Mouse (Mus musculus): ENCODE results near the gene Rnf144a. TPM values are rescaled to one million over a fixed set of nuclear protein-coding genes. Genes with fewer than 3 reads are reported as not detected.

The Rnf144a gene
- total RNA-seq, 2 experiments from 2014 or later, result 20.9 to 23.6 TPM

DNA sequence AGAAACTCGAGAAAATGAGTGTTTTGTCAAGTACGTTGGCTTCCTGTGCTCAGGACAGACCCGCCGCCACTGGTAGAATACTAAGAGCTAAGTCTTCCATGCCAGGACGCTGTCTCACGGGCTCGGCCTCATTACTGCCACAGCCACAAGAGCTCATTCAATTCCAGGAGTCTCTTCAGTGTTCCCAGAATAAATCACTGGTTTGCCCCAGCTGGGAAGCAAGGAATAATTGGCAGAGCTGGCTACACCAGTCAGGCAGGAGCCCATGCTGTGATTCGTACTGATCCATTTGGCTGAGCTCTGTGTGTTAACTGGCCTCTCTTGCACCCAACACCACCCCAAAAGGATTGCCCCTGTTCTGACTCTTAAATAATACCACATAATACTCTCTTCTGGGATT lies 45.0 kb downstream of the Rnf144a start:
- no peak for DNase-seq

DNA sequence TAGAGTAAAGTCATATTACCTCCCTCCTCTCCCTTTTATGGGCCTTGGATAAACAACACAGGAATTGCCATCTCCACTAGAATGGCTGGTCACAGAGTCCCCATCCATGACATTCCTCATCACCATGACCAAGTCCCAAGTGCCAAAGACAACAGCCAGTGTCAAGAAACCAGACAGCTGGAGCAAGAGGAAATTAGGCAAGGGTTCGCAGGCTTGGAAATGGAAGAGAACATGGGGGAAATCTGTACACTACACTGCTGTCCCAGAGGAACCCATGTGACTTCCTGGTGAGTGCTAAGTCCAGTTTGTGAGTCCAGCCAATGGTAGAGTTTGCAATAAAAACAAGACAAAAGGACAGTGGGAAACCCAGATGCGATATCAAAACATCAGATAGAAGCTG lies 47.7 kb downstream of the Rnf144a start:
- peak in 1 of 2 experiments; percentile 21 for DNase-seq

DNA sequence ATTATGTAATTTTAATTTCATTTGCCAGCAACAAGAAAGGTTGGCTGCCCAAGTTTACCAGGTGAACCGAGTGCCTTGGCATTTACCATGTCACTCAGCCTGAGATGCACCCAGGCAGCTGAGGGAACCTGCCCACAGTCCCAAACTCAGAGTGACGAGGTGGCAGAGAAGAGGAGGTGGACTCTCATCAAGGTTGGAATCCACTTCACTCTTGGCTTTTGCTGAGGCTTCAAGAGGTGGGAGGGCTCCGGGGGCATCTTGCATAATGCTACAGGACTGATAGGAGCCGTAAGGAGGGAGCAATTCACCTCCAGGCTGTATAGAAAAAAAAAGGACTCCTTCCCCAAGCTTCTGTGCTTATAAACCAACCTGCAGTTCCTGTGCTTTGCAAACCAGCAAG lies 48.7 kb downstream of the Rnf144a start:
- DNase-seq, result no peak

GRCm38 (mm10) chr12:26365531-26366315 lies 49.3 kb downstream of the Rnf144a start:
- no peak for DNase-seq

DNA sequence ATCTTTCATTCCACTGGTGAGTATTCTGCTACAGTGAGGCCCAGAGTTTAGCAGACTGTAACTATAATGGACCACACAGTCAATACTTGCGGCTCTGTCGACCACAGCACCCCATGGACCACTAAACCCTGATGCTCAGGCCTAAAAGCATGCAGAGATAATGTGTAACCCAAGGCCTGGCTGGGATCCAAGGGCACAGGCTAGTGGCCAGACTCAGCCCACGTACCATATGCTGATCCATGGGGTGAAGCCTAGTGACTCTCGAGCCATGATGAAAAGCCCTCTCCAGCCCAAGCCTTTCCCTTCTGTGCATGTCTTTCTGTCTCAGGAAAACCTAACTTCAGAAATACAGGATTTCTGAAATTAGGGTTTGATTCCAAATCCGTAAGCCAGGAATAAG lies 50.2 kb downstream of the Rnf144a start:
- DNase-seq, result no peak

DNA sequence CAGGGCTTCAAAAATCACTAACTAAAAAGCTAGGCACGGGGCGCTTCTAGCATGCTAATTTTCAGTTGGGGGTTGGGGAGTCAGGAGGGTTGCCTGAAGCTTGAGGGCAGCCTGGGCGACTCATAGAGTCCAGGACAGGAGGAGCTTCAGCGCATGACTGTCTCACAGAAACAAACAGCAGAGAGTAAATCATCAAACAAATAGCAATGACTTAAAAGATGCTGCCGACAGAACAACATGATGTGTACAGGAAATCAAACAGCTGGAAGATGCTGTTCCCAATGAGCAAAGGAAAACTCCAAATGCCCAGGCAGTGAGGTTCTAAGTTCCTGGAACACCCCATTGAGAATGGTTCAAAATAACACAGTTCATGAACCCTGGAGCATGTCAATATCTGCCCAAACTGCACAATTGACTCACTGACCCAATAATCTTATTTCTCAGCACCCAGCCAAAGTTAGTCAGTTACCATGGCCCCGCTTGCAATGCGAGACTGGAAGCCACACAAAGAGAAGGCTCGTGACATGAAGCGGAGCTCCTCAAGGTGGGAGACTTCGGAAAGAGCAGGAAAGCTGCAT lies 54.0 kb downstream of the Rnf144a start:
- no peak for DNase-seq

- peak; percentile 53 to 71 for DNase-seq
These were observed 55.2 kb downstream of the Rnf144a start for GRCm38 (mm10) chr12:26359817-26360216.

- DNase-seq, result peak; percentile 42 to 47
These were observed 55.8 kb downstream of the Rnf144a start for GRCm38 (mm10) chr12:26359241-26359640.

DNA sequence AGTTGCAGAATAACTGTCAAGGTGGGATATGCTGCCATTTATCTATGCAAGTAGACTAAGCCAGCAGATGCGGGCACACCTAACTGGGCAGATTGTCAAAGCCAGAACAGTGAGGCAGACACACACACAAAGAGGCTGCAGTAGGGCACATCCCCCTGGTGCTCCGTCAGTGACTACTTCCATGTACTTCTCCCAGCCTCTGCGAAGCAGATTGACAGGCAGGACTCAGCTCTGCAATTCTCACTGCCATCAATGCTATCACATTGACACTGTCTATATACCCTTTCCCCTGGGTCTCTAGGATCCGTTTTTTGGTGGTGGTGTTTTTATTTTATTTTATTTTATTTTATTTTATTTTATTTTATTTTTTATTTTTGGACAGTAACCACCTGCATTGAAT lies 57.8 kb downstream of the Rnf144a start:
- no peak for DNase-seq

GRCm38 (mm10) chr12:26356191-26356590 lies 58.9 kb downstream of the Rnf144a start:
- peak; percentile 47 to 66 for DNase-seq

DNA sequence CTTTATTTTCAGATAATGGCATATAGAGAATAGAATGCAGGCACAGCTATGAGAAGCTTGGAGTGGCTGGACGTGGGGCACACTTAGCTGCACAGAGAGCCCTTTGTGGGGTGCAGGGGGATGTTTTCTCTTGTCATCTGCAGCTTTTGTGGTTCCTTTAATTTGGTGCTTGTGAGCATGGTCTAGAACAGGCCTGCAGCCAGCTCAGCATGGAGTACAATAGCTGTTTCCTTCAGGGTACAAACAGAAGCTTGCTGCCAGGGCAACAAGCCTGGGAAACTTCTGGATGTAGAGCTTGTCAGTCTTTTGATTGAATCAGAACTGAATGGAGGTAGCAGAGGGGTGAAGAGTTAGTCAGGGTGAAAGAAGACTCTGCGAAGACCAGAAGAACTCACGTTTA lies 63.7 kb downstream of the Rnf144a start:
- DNase-seq, result no peak

DNA sequence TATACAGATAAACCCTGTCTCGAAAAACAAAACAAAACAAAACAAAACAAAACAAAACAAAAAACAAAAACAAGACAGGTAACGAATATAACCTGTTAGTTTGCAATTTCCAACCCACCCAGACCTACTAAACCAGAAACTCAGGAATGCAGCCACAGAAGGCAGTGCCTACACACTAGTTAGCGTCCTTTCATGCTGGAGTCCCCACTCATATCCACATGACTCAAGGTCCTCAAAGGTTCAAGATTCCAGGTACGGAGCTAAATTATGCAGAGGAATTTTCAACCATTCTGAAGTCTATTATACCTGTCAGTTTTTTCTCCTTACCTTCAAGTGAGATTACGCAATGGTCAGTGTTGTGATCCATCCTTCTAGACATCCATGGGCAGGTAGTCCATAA lies 70.6 kb downstream of the Rnf144a start:
- no peak for DNase-seq

- DNase-seq, result no peak
These were observed 71.9 kb downstream of the Rnf144a start for GRCm38 (mm10) chr12:26343131-26343530.

DNA sequence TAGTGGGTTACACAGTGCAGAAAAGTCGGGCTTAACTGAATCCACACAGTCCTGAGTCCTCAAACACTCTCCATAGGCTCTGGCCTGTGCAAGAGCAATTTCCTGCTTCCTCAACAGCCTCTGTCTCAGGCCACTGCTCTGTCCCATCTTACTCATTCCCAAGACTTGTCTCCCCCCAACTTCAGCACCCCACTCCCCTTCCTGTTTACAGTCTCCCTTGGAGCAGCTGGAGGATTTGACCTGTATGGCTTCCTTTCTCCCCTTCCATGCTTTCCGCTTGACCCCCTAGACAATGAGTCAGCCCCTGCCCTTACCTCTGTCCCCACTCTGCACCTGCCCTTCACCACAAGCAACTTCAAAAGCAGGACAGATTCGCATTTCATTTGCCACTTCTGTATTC lies 72.4 kb downstream of the Rnf144a start:
- DNase-seq, result no peak

DNA sequence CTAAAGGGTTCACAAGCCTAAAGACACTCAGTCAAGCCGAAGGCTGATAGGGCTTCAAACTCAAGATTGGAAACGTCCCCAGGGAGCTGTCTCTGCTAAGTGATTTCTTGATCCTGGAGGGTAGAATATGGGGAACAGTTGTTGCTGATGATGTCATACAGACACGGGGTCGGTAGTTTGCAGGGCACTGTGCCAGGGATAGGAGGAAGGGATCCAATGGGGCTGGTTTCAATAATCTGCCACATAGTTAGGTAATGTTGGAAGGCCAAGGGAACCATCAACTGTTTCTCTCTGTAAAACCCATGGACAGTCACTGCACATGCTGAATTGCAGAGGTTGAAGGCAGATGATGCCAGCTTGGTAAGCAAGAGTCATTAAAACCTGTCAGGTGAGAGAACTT lies 73.0 kb downstream of the Rnf144a start:
- no peak for DNase-seq

DNA sequence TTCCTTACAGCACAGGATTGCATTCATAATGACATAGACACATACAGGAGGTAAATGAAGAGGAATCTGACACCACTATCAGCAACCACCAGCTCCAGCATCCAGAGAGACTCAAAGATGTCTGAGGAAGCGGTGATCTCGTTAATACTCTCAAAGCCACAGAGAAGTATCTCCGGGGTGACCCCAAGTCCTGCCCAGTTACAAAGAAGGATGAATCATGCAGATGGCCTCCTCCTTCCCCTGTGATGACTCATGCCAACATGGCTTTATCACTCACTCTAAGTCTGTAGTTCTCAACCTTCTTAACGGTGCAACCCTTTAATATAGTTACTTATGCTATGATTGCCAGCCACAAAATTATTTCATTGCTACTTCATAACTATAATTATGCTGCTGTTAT lies 74.4 kb downstream of the Rnf144a start:
- no peak for DNase-seq

DNA sequence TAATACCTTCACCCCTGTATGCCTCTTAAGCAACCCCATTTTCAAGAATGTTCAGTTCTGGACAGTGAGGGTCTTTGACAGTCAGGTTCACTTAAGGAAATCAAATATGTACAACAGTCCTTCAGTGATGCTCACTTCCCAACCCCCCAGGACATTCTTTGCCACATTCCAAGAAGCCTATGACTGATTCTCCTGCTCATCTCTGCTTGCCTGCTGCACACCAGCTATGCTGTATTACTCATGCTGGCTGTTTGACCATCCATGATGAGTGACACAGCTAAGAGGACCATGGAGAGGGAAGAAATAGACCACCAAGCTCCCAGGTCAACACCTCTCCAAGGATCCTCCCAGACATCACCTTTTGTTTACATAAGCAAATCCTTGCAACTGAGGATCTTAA lies 75.2 kb downstream of the Rnf144a start:
- no peak for DNase-seq

GRCm38 (mm10) chr12:26339181-26339580 lies 75.9 kb downstream of the Rnf144a start:
- DNase-seq, result no peak

GRCm38 (mm10) chr12:26333678-26334077 lies 81.4 kb downstream of the Rnf144a start:
- no peak for DNase-seq

- peak; percentile 26 to 50 for DNase-seq
These were observed 84.0 kb downstream of the Rnf144a start for GRCm38 (mm10) chr12:26331048-26331447.

GRCm38 (mm10) chr12:26329756-26330155 lies 85.3 kb downstream of the Rnf144a start:
- DNase-seq, result no peak

DNA sequence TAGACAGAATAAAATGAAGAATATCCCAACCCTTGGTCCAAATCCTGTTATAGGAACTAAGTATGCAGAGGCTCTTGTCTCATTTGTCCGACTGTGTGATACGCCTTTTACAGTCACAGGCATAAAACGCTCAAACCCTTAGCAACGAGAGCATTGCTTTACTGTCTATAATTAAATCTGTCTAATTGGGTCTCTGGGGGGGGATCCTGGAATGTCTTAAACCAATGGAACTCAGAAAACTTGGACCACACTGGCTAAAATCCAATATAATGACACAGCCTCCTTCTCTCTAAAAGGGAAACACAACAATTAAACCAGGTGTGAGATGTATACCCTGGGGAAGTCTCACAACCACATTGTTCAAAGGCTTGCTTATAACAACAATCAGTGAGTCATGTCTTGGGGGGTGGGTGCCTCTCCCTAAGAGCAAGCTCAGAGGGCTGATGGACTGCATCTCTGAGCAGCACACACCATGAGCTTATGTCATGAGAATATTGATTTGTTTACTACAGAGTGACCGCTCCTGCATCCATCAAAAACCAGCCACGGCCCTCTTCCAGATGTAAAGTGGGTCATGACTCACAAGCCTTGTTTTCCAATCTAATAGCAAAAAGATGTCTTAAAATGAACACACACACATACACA lies 85.9 kb downstream of the Rnf144a start:
- DNase-seq, result no peak

DNA sequence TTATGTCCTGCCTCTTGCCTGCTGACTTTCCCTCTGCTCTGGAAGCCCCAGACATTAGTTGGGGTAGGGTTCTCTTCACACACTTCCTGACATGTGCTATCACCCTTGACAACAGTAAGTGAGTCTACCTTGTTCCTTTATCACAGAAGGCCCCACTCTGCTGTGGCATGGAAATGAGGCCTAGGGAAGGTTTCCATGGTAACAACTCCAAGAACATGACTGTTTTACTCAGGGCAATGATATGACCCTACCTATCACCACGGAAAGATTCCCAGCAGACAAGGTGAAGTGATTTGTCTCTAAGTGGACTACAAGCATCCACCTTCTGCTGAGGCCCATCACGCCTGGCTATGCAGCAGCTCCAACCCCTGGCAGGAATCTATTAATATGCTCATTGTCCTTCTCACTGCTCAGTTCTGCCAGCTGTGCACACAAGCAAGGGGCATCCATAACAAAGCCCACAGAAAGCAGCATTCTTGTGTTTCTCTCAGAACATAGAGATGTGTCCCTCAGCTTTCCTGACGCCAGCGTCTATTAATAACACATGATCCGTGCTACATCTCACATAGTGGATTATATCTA lies 91.2 kb downstream of the Rnf144a start:
- DNase-seq, result no peak
